10 mouse cellular contexts compared by ENCODE assay signal in the genomic region with DNA sequence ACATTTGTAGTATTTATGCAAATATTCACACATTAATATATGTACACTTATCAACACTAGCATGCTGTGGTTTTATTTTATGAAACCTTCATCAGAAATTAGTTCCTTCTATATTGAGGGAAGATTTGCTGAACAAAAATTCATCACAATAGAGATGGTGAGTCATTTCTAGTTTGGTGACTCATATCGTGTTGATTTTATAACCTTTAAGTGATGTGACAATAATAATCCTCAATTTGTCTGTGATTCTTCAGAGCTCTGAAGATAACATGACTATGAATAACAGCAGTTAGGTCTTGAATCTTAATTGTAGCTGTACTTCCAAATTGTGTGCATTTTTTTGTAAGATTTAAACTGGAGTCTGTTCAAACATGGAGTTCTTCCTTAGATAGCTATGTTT.
"Had no signal": no experiment of that assay in that cellular context is flagged by ENCODE, and none has a peak within 500 bp of the region (broad histone marks: within the 10 kb centered on the region; RNA-seq: fewer than 3 reads in every experiment).

No protein-coding gene starts in this region.

- H3K4me1 ChIP-seq: liver, embryonic 13.5 days had no signal

- H3K4me3 ChIP-seq: liver, embryonic 13.5 days had no signal

- H3K36me3 ChIP-seq: liver, embryonic 13.5 days had no signal

- H3K9ac ChIP-seq: liver, embryonic 13.5 days had no signal

- H3K27me3 ChIP-seq: liver, embryonic 13.5 days had no signal

- H3K4me2 ChIP-seq: liver, embryonic 13.5 days; midbrain, embryonic 11.5 days had no signal

- DNase-seq: kidney, postnatal 36 days; liver, embryonic 13.5 days; lung, adult 2 months; lung, postnatal 14 days; lung, postnatal 4 days; midbrain, embryonic 14.5 days; thymus, adult 18-20 months; thymus, postnatal 4 days had no signal

- H3K9me3 ChIP-seq: liver, embryonic 13.5 days had no signal

- H3K27ac ChIP-seq: kidney, postnatal 0 days; liver, embryonic 13.5 days had no signal
